In the genomic region with DNA sequence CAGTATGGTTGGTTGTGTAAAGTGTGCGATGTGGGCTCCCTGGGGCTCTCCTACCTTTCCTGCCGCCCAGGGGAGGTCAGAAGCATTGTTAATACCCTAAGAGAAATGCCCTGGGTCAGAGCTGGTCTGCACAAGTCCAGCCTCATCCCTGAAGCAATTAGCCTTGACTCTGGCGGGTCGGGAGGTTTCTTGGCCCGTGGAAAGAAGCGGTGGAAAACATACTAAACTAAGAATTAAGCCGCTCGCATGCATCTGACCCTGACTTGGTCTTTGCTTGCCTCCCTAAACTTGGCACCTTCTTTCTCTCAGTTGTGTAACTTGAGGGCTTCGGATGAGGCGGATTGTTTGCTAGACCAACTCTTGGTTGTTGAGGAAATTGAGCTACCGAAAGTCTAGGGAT, we compare ENCODE assay signal across 7 mouse cellular contexts. TPM values are rescaled to one million over a fixed set of nuclear protein-coding genes. Genes with fewer than 3 reads are reported as not detected.
DNase-seq lines count a peak whose midpoint lies in the region; ATAC-seq and TF ChIP-seq lines count a peak whose summit lies in the region.

No protein-coding gene starts in this region.

- H3K27ac ChIP-seq in testis, adult 2 months (ENCODE audit: control insufficient read depth, insufficient read depth, low read depth, low read length) = peak overlapping the region; percentile 36; the same call in 1 of the 2 replicates
- 0 out of 2 replicates have a peak overlapping the region, but pooled peaks have one; percentile 89 for H3K27ac ChIP-seq in embryonic facial prominence, embryonic 15.5 days (replicated peaks)
- peak overlapping the region; percentile 90; the same call in 1 of the 2 replicates for H3K27ac ChIP-seq in hindbrain, postnatal 0 days
- peak overlapping the region; percentile 42; the same call in 1 of the 2 replicates for H3K27ac ChIP-seq in macrophage

- H3K36me3 ChIP-seq in testis, adult 2 months (ENCODE audit: control insufficient read depth, insufficient read depth, low read length) = no peaks in the 10 kb centered on the region
- H3K36me3 ChIP-seq in embryonic facial prominence, embryonic 15.5 days = no peaks in the 10 kb centered on the region
- H3K36me3 ChIP-seq in hindbrain, postnatal 0 days (ENCODE audit: insufficient read depth, low read length) = no peaks in the 10 kb centered on the region
- no peaks in the 10 kb centered on the region for H3K36me3 ChIP-seq in macrophage (ENCODE audit: inconsistent target)

- no peak for TF ChIP-seq POLR2A in testis, adult 2 months (IDR thresholded peaks at IDR 0.05; ENCODE audit: control insufficient read depth, low read depth, low read length)

- peaks cover 12% of the 10 kb centered on the region for H3K4me1 ChIP-seq in testis, adult 2 months (ENCODE audit: control insufficient read depth, insufficient read depth, low read length)
- peaks cover 29% of the 10 kb centered on the region for H3K4me1 ChIP-seq in embryonic facial prominence, embryonic 15.5 days
- peaks cover 13% of the 10 kb centered on the region for H3K4me1 ChIP-seq in hindbrain, postnatal 0 days (ENCODE audit: insufficient read depth, low read length)

- peak overlapping the region; percentile 89 for H3K9ac ChIP-seq in embryonic facial prominence, embryonic 15.5 days
- H3K9ac ChIP-seq in hindbrain, postnatal 0 days (replicated peaks; ENCODE audit: low read length) = peak overlapping the region; percentile 91

- peaks cover 58% of the 10 kb centered on the region for H3K79me2 ChIP-seq in macrophage (ENCODE audit: inconsistent target)

- ATAC-seq in embryonic facial prominence, embryonic 15.5 days (ENCODE audit: insufficient number of reproducible peaks, low FRiP score, low TSS enrichment, low read depth) = no peak
- ATAC-seq in hindbrain, postnatal 0 days = no peak

- intact Hi-C loops in left cerebral cortex, postnatal 14 days (cut with DNase I) = no loop called here
- intact Hi-C loops in left cerebral cortex, postnatal 4 days (cut with DNase I) = no loop called here

- no peaks in the 10 kb centered on the region for H3K27me3 ChIP-seq in testis, adult 2 months (ENCODE audit: control insufficient read depth, insufficient read depth, low read length)
- H3K27me3 ChIP-seq in embryonic facial prominence, embryonic 15.5 days = no peaks in the 10 kb centered on the region
- H3K27me3 ChIP-seq in hindbrain, postnatal 0 days (ENCODE audit: insufficient read depth, low read length) = no peaks in the 10 kb centered on the region

- H3K4me2 ChIP-seq in embryonic facial prominence, embryonic 15.5 days (replicated peaks) = peak overlapping the region; percentile 71
- H3K4me2 ChIP-seq in hindbrain, postnatal 0 days (ENCODE audit: low read depth, low read length) = peak overlapping the region; percentile 90

- no peaks in the 10 kb centered on the region for H3K9me3 ChIP-seq in embryonic facial prominence, embryonic 15.5 days (replicated peaks)
- no peaks in the 10 kb centered on the region for H3K9me3 ChIP-seq in hindbrain, postnatal 0 days (ENCODE audit: low read length)

- peak overlapping the region; percentile 96 for H3K4me3 ChIP-seq in testis, adult 2 months (ENCODE audit: control insufficient read depth, low read depth, low read length)
- peak overlapping the region; percentile 97 for H3K4me3 ChIP-seq in embryonic facial prominence, embryonic 15.5 days (replicated peaks)
- peak overlapping the region; percentile 94 for H3K4me3 ChIP-seq in hindbrain, postnatal 0 days (ENCODE audit: low read length)
- peak overlapping the region; percentile 50 for H3K4me3 ChIP-seq in macrophage (ENCODE audit: inconsistent target)

- TF ChIP-seq CTCF in testis, adult 2 months (IDR thresholded peaks at IDR 0.05; ENCODE audit: control insufficient read depth, insufficient read depth, insufficient replicate concordance, low read depth, low read length) = no peak
- no peak for TF ChIP-seq CTCF in hindbrain, postnatal 0 days (IDR thresholded peaks at IDR 0.05; ENCODE audit: low read depth)

- DNase-seq in testis, postnatal 14 days (ENCODE audit: low spot score) = no peak
- DNase-seq in hindbrain, postnatal 0 days (ENCODE audit: low spot score) = no peak
- no peak for DNase-seq in left cerebral cortex, postnatal 14 days (ENCODE audit: low spot score in 2 of 2)
- DNase-seq in left cerebral cortex, postnatal 4 days = no peak

- WGBS in embryonic facial prominence, embryonic 15.5 days = 16% methylated on average over 11 of the region's 11 CpGs
- WGBS in hindbrain, postnatal 0 days = 30% methylated on average over 11 of the region's 11 CpGs
- WGBS in macrophage (ENCODE audit: missing documents) = 44% methylated on average over 11 of the region's 11 CpGs

RNA-seq across cellular contexts. Expression of gene Ubp1, which starts 1.8 kb away (rescaled TPM):
- polyA plus RNA-seq in testis, adult 2 months (2012; rRNA removed) = 58.2 and 59.0 TPM in 2 replicates
- polyA plus RNA-seq in embryonic facial prominence, embryonic 15.5 days (2015; fragmentation: Nextera tagmentation; extraction: Ambion mirVana) = 35.6 and 37.2 TPM in 2 replicates
- 50.5 and 59.3 TPM in 2 replicates for total RNA-seq in hindbrain, postnatal 0 days (2014; rRNA removed)
- polyA plus RNA-seq in hindbrain, postnatal 0 days (2015; fragmentation: Nextera tagmentation; extraction: Ambion mirVana) = 19.8 and 21.1 TPM in 2 replicates
- 100 to 1,000 TPM; 157 to 262 (median 211) TPM for total RNA-seq in macrophage (2018; cell fraction: chromatin; rRNA removed)
- total RNA-seq in macrophage (2018; cell fraction: cytosol; rRNA removed) = 10 to 100 TPM; 23.1 to 36.7 (median 27.1) TPM
- 100 to 1,000 TPM in 24 of 26 experiments, 10 to 100 TPM in 2; 90.2 to 191 (median 142) TPM for total RNA-seq in macrophage (2018; cell fraction: nucleus; rRNA removed)
- polyA plus RNA-seq in macrophage (2018) = 26.0 to 36.0 TPM (median 32.5 TPM) in 3 replicates
- 10 to 100 TPM; 60.2 to 64.7 TPM for total RNA-seq in left cerebral cortex, postnatal 14 days (2021)
- total RNA-seq in left cerebral cortex, postnatal 4 days (2021) = 10 to 100 TPM; 81.9 to 88.8 TPM

Comparison
In these comparisons a context has a peak if more than half of its experiments do, and no peak if none do; other contexts are left out.
1. H3K27ac ChIP-seq: peak in every context shown above with its lines; median percentile 90 in hindbrain, postnatal 0 days; 89 in embryonic facial prominence, embryonic 15.5 days; 42 in macrophage; 36 in testis, adult 2 months.